Mouse (Mus musculus) embryonic facial prominence, embryonic 10.5 days (tissue): ENCODE data around the gene Snx3. TPM values are rescaled to one million over a fixed set of nuclear protein-coding genes. Genes with fewer than 3 reads are reported as not detected.

Experiments used
- DNase-seq: peaks from one replicate; pipeline ENCODE4 v3.0.0-alpha.2; 2017; ENCODE audit warnings: low spot score
- H3K27ac ChIP-seq: fragments of 300-500 bp; sonication (generic); replicated peaks from 2 replicates; pipeline ENCODE4 v1.5.1; 2016; ENCODE audit warnings: mild to moderate bottlenecking
- H3K27me3 ChIP-seq: fragments of 300-500 bp; sonication (generic); replicated peaks from 2 replicates; pipeline ENCODE4 v1.6.1; 2016; ENCODE audit warnings: low read depth, mild to moderate bottlenecking; ENCODE audit not compliant: poor library complexity, severe bottlenecking
- H3K36me3 ChIP-seq: fragments of 300-500 bp; sonication (generic); replicated peaks from 2 replicates; pipeline ENCODE4 v1.6.1; 2016; ENCODE audit warnings: mild to moderate bottlenecking, moderate library complexity
- H3K4me1 ChIP-seq: fragments of 300-500 bp; sonication (generic); 2 replicates; pipeline ENCODE4 v1.6.1; 2016
- H3K4me3 ChIP-seq: fragments of 300-500 bp; sonication (generic); 2 replicates; pipeline ENCODE4 v1.5.1; 2016; ENCODE audit warnings: mild to moderate bottlenecking, moderate library complexity
- H3K9me3 ChIP-seq: fragments of 300-500 bp; sonication (generic); 2 replicates; pipeline ENCODE4 v1.6.1; 2016; ENCODE audit warnings: mild to moderate bottlenecking
- WGBS: fragments of 180-500 bp; shearing (Covaris S2); methylation state at CpG from one replicate; pipeline ENCODE4 v1.1.7; 2016; 5-methylcytosine and 5-hydroxymethylcytosine counted together
- polyA plus RNA-seq: library from polyadenylated mRNA; unstranded; fragments of >200 nt; fragmentation: Nextera tagmentation; extraction: Ambion mirVana; gene quantifications from 2 replicates; pipeline ENCODE4 v1.2.1, GENCODE M21; 2016

Snx3 gene
- polyA plus RNA-seq, 1 experiment from 2014 or later: 232 TPM

GRCm38 (mm10) chr10:42572971-42573370 is 71.1 kb downstream of the Snx3 start:
- no peaks in the 10 kb centered on the region for H3K36me3 ChIP-seq
- H3K27me3 ChIP-seq: peaks cover 100% of the 10 kb centered on the region
- no peaks in the 10 kb centered on the region for H3K9me3 ChIP-seq
- peak; percentile 24 for DNase-seq
- peak overlapping the region; percentile 16; the same call in 1 of the 2 replicates for H3K4me3 ChIP-seq
- H3K27ac ChIP-seq: no peak overlapping the region
- 4% methylated on average over 15 of the region's 15 CpGs for WGBS
- peaks cover 6% of the 10 kb centered on the region for H3K4me1 ChIP-seq

- Histone ChIP-seq H3K36me3 (no peaks in the 10 kb centered on the region), H3K9me3 (no peaks in the 10 kb centered on the region), H3K4me3 (no peak overlapping the region), H3K4me1 (peaks cover 15% of the 10 kb centered on the region), H3K27ac (no peak overlapping the region), H3K27me3 (peaks cover 100% of the 10 kb centered on the region)
- 4% methylated on average over 10 of the region's 10 CpGs for WGBS
- peak; percentile 43 for DNase-seq
Observed at GRCm38 (mm10) chr10:42574639-42575038, 72.8 kb downstream of the Snx3 start.

GRCm38 (mm10) chr10:42577525-42578280 is 75.9 kb downstream of the Snx3 start:
- H3K27ac ChIP-seq: no peak overlapping the region
- DNase-seq: peak; percentile 48
- no peaks in the 10 kb centered on the region for H3K36me3 ChIP-seq
- peaks cover 37% of the 10 kb centered on the region for H3K4me1 ChIP-seq
- no peaks in the 10 kb centered on the region for H3K9me3 ChIP-seq
- peaks cover 100% of the 10 kb centered on the region for H3K27me3 ChIP-seq
- peak overlapping the region; percentile 52; the same call in 1 of the 2 replicates for H3K4me3 ChIP-seq
- 2% methylated on average over 15 of the region's 15 CpGs for WGBS

- H3K36me3 ChIP-seq: no peaks in the 10 kb centered on the region
- DNase-seq: peak; percentile 30
- H3K27me3 ChIP-seq: peaks cover 100% of the 10 kb centered on the region
- 2% methylated on average over 15 of the region's 15 CpGs for WGBS
- H3K4me3 ChIP-seq: peak overlapping the region; percentile 52; the same call in 1 of the 2 replicates
- H3K27ac ChIP-seq: no peak overlapping the region
- peaks cover 39% of the 10 kb centered on the region for H3K4me1 ChIP-seq
- no peaks in the 10 kb centered on the region for H3K9me3 ChIP-seq
Observed at GRCm38 (mm10) chr10:42578281-42578675, 76.4 kb downstream of the Snx3 start.

GRCm38 (mm10) chr10:42578698-42579474 is 77.1 kb downstream of the Snx3 start:
- 1% methylated on average over 22 of the region's 22 CpGs for WGBS
- Histone ChIP-seq H3K27me3 (peaks cover 100% of the 10 kb centered on the region), H3K9me3 (no peaks in the 10 kb centered on the region), H3K4me1 (peaks cover 45% of the 10 kb centered on the region), H3K4me3 (peak overlapping the region; percentile 52), H3K36me3 (no peaks in the 10 kb centered on the region), H3K27ac (peak overlapping the region; percentile 72)
- no peak for DNase-seq

- H3K9me3 ChIP-seq: no peaks in the 10 kb centered on the region
- DNase-seq: no peak
- peaks cover 52% of the 10 kb centered on the region for H3K4me1 ChIP-seq
- peak overlapping the region; percentile 72 for H3K27ac ChIP-seq
- H3K27me3 ChIP-seq: peaks cover 100% of the 10 kb centered on the region
- H3K4me3 ChIP-seq: peak overlapping the region; percentile 52
- under 1% methylated on average over 41 of the region's 41 CpGs for WGBS
- H3K36me3 ChIP-seq: no peaks in the 10 kb centered on the region
Observed at GRCm38 (mm10) chr10:42579475-42580130, 77.8 kb downstream of the Snx3 start.

- H3K4me3 ChIP-seq: peak overlapping the region; percentile 52
- under 1% methylated on average over 29 of the region's 29 CpGs for WGBS
- H3K4me1 ChIP-seq: peaks cover 57% of the 10 kb centered on the region
- peak overlapping the region; percentile 72 for H3K27ac ChIP-seq
- peak; percentile 64 for DNase-seq
- H3K27me3 ChIP-seq: peaks cover 100% of the 10 kb centered on the region
- H3K9me3 ChIP-seq: no peaks in the 10 kb centered on the region
- H3K36me3 ChIP-seq: no peaks in the 10 kb centered on the region
Observed at GRCm38 (mm10) chr10:42580131-42580950, 78.5 kb downstream of the Snx3 start.

- DNase-seq: no peak
- no peaks in the 10 kb centered on the region for H3K9me3 ChIP-seq
- H3K4me1 ChIP-seq: peaks cover 57% of the 10 kb centered on the region
- H3K27ac ChIP-seq: peak overlapping the region; percentile 72
- peak overlapping the region; percentile 52 for H3K4me3 ChIP-seq
- WGBS: 2% methylated on average over 7 of the region's 7 CpGs
- H3K27me3 ChIP-seq: peaks cover 100% of the 10 kb centered on the region
- H3K36me3 ChIP-seq: no peaks in the 10 kb centered on the region
Observed at GRCm38 (mm10) chr10:42580951-42581277, 79.1 kb downstream of the Snx3 start.

GRCm38 (mm10) chr10:42581694-42582565 is 80.1 kb downstream of the Snx3 start:
- peaks cover 57% of the 10 kb centered on the region for H3K4me1 ChIP-seq
- H3K9me3 ChIP-seq: peaks cover 4% of the 10 kb centered on the region; the same call in 1 of the 2 replicates
- H3K27me3 ChIP-seq: peaks cover 100% of the 10 kb centered on the region
- peak; percentile 66 for DNase-seq
- H3K4me3 ChIP-seq: peak overlapping the region; percentile 57
- no peaks in the 10 kb centered on the region for H3K36me3 ChIP-seq
- peak overlapping the region; percentile 81 for H3K27ac ChIP-seq
- WGBS: under 1% methylated on average over 45 of the region's 45 CpGs

GRCm38 (mm10) chr10:42582566-42583110 is 80.8 kb downstream of the Snx3 start:
- Histone ChIP-seq H3K4me3 (peak overlapping the region; percentile 57), H3K9me3 (peaks cover 4% of the 10 kb centered on the region; the same call in 1 of the 2 replicates), H3K4me1 (peaks cover 57% of the 10 kb centered on the region), H3K36me3 (no peaks in the 10 kb centered on the region), H3K27ac (peak overlapping the region; percentile 81), H3K27me3 (peaks cover 100% of the 10 kb centered on the region)
- DNase-seq: peak; percentile 69
- under 1% methylated on average over 44 of the region's 44 CpGs for WGBS
